ENCODE assay signal across 16 mouse cellular contexts in genomic region chr14:24140297-24140812, GRCm38 (mm10).
DNase-seq lines count a peak whose midpoint lies in the region; ATAC-seq and TF ChIP-seq lines count a peak whose summit lies in the region.
"Had no signal": no experiment of that assay in that cellular context is flagged by ENCODE, and none has a peak within 500 bp of the region (broad histone marks: within the 10 kb centered on the region; RNA-seq: fewer than 3 reads in every experiment).

No protein-coding gene starts in this region.

- no peak overlapping the region; the same call in 1 of the 2 replicates for H3K4me2 ChIP-seq in heart, embryonic 11.5 days
- no peak overlapping the region for H3K4me2 ChIP-seq in forebrain, embryonic 16.5 days (ENCODE audit: low read length)
- no peak overlapping the region for H3K4me2 ChIP-seq in hindbrain, postnatal 0 days (ENCODE audit: low read depth, low read length)
- H3K4me2 ChIP-seq: lung, embryonic 14.5 days; neural tube, embryonic 12.5 days had no signal

- ATAC-seq in heart, embryonic 11.5 days (replicated peaks; ENCODE audit: insufficient number of reproducible peaks, low FRiP score, low TSS enrichment) = peak; percentile 66; the same call in 1 of the 2 replicates
- peak; percentile 86 for ATAC-seq in megakaryocyte-erythroid progenitor cell, adult 5-6 weeks (replicated peaks; ENCODE audit: low FRiP score, low TSS enrichment, poor library complexity, severe bottlenecking)
- ATAC-seq in forebrain, embryonic 16.5 days = no peak
- ATAC-seq in hindbrain, postnatal 0 days = no peak

- no peaks in the 10 kb centered on the region for H3K9me3 ChIP-seq in heart, embryonic 11.5 days (replicated peaks; ENCODE audit: control insufficient read depth, low read length)
- H3K9me3 ChIP-seq in forebrain, embryonic 16.5 days (ENCODE audit: control insufficient read depth, low read length) = no peaks in the 10 kb centered on the region
- no peaks in the 10 kb centered on the region for H3K9me3 ChIP-seq in hindbrain, postnatal 0 days (ENCODE audit: low read length)
- H3K9me3 ChIP-seq: neural tube, embryonic 12.5 days had no signal

- H3K36me3 ChIP-seq in heart, embryonic 11.5 days (ENCODE audit: control insufficient read depth, insufficient read depth, low read length) = peaks cover 27% of the 10 kb centered on the region
- peaks cover 10% of the 10 kb centered on the region for H3K36me3 ChIP-seq in forebrain, embryonic 16.5 days (ENCODE audit: control insufficient read depth, insufficient read depth)
- peaks cover 50% of the 10 kb centered on the region; the same call in 1 of the 2 replicates for H3K36me3 ChIP-seq in hindbrain, postnatal 0 days (ENCODE audit: insufficient read depth, low read length)

- H3K27me3 ChIP-seq in heart, embryonic 11.5 days (ENCODE audit: control insufficient read depth, insufficient read depth, low read length) = no peaks in the 10 kb centered on the region
- H3K27me3 ChIP-seq in forebrain, embryonic 16.5 days (replicated peaks; ENCODE audit: control insufficient read depth, insufficient read depth, low read length) = no peaks in the 10 kb centered on the region
- no peaks in the 10 kb centered on the region for H3K27me3 ChIP-seq in hindbrain, postnatal 0 days (ENCODE audit: insufficient read depth, low read length)
- H3K27me3 ChIP-seq: neural tube, embryonic 12.5 days had no signal

- peaks cover 10% of the 10 kb centered on the region; the same call in 1 of the 2 replicates for H3K4me1 ChIP-seq in heart, embryonic 11.5 days (ENCODE audit: control insufficient read depth, insufficient read depth, low read length)
- H3K4me1 ChIP-seq in forebrain, embryonic 16.5 days (replicated peaks; ENCODE audit: control insufficient read depth, insufficient read depth, low read length) = no peaks in the 10 kb centered on the region
- H3K4me1 ChIP-seq in hindbrain, postnatal 0 days (ENCODE audit: insufficient read depth, low read length) = no peaks in the 10 kb centered on the region

- no peak overlapping the region for H3K27ac ChIP-seq in heart, embryonic 11.5 days (ENCODE audit: low read depth, low read length)
- no peak overlapping the region for H3K27ac ChIP-seq in forebrain, embryonic 16.5 days (ENCODE audit: low read length)
- no peak overlapping the region for H3K27ac ChIP-seq in hindbrain, postnatal 0 days
- H3K27ac ChIP-seq: neural tube, embryonic 12.5 days had no signal

- no peak for DNase-seq in heart, adult 8-10 months (ENCODE audit: low spot score)
- peak; percentile 41 for DNase-seq in brain, adult 2 months (ENCODE audit: low read depth, low spot score)
- peak; percentile 84 for DNase-seq in liver
- no peak for DNase-seq in hindbrain, postnatal 0 days (ENCODE audit: low spot score)
- DNase-seq in adrenal gland, postnatal 25 days = no peak
- DNase-seq: cerebellum, adult 9-10 months; gastrocnemius, postnatal 36 days; heart, postnatal 14 days; kidney, adult 2 months; kidney, postnatal 36 days; left cerebral cortex, postnatal 4 days; lung, embryonic 14.5 days had no signal

- WGBS in heart, embryonic 11.5 days (ENCODE audit: insufficient replicate concordance) = 51% methylated on average over 8 of the region's 8 CpGs
- 91% methylated on average over 8 of the region's 8 CpGs for WGBS in forebrain, embryonic 16.5 days
- 83% methylated on average over 8 of the region's 8 CpGs for WGBS in hindbrain, postnatal 0 days

- TF ChIP-seq CTCF in hindbrain, postnatal 0 days (IDR thresholded peaks at IDR 0.05; ENCODE audit: low read depth) = no peak

- H3K9ac ChIP-seq in heart, embryonic 11.5 days (ENCODE audit: low read depth, low read length) = no peak overlapping the region
- no peak overlapping the region for H3K9ac ChIP-seq in forebrain, embryonic 16.5 days (replicated peaks; ENCODE audit: low read depth, low read length)
- H3K9ac ChIP-seq in hindbrain, postnatal 0 days (replicated peaks; ENCODE audit: low read length) = no peak overlapping the region
- H3K9ac ChIP-seq: lung, embryonic 14.5 days; neural tube, embryonic 12.5 days had no signal

- H3K4me3 ChIP-seq in heart, embryonic 11.5 days (ENCODE audit: low read depth, low read length) = no peak overlapping the region
- H3K4me3 ChIP-seq in forebrain, embryonic 16.5 days (replicated peaks; ENCODE audit: low read length) = no peak overlapping the region
- no peak overlapping the region for H3K4me3 ChIP-seq in hindbrain, postnatal 0 days (ENCODE audit: low read length)
- H3K4me3 ChIP-seq: neural tube, embryonic 12.5 days had no signal

Comparison
In these comparisons a context has a peak if more than half of its experiments do, and no peak if none do; other contexts are left out.
1. ATAC-seq: peak in heart, embryonic 11.5 days (single experiment) and megakaryocyte-erythroid progenitor cell, adult 5-6 weeks (single experiment); none in forebrain, embryonic 16.5 days (single experiment) and hindbrain, postnatal 0 days (single experiment).
2. DNase-seq: peak in brain, adult 2 months (single experiment) and liver (single experiment); none in heart, adult 8-10 months (single experiment), hindbrain, postnatal 0 days (single experiment) and adrenal gland, postnatal 25 days (single experiment).